Mouse (Mus musculus): ENCODE data around the gene Col4a5.

The Col4a5 gene

GRCm38 (mm10) chrX:141475110-141475509 is at the start of gene Col4a5:
TSS of gene Col4a5 (plus strand) at chrX:141475385.
- DNase-seq = peak; percentile 81

- no peak for DNase-seq
Observed at GRCm38 (mm10) chrX:141436780-141437179, 38.4 kb upstream of the Col4a5 start.

- no peak for DNase-seq
Observed at GRCm38 (mm10) chrX:141439423-141439822, 35.8 kb upstream of the Col4a5 start.

- DNase-seq = no peak
Observed at GRCm38 (mm10) chrX:141447936-141448335, 27.2 kb upstream of the Col4a5 start.

- peak; percentile 15 for DNase-seq
Observed at GRCm38 (mm10) chrX:141473470-141474302, 1.5 kb upstream of the Col4a5 start, which contains the start of gene Col4a6. TSS of gene Col4a6 (minus strand) at chrX:141474076.

GRCm38 (mm10) chrX:141475566-141476327 is 562 bp downstream of the Col4a5 start:
- DNase-seq = peak; percentile 15

- no peak for DNase-seq
Observed at GRCm38 (mm10) chrX:141494545-141494944, 19.4 kb downstream of the Col4a5 start.

- DNase-seq = no peak
Observed at GRCm38 (mm10) chrX:141503125-141503524, 27.9 kb downstream of the Col4a5 start.

- DNase-seq = no peak
Observed at GRCm38 (mm10) chrX:141533447-141533846, 58.3 kb downstream of the Col4a5 start.

GRCm38 (mm10) chrX:141547471-141547870 is 72.3 kb downstream of the Col4a5 start:
- no peak for DNase-seq

- DNase-seq = peak; percentile 4
Observed at GRCm38 (mm10) chrX:141590242-141590641, 115.1 kb downstream of the Col4a5 start.

- DNase-seq = peak; percentile 12
Observed at GRCm38 (mm10) chrX:141721725-141722124, 246.5 kb downstream of the Col4a5 start.

GRCm38 (mm10) chrX:141723936-141724335 is 248.8 kb downstream of the Col4a5 start:
- DNase-seq = peak; percentile 9

- peak; percentile 3 for DNase-seq
Observed at GRCm38 (mm10) chrX:141724391-141724891, 249.3 kb downstream of the Col4a5 start.

- DNase-seq = peak; percentile 2
Observed at GRCm38 (mm10) chrX:141724937-141725918, 250.0 kb downstream of the Col4a5 start, which contains the start of gene Irs4. TSS of gene Irs4 (minus strand) at chrX:141725263.

GRCm38 (mm10) chrX:141729570-141729969 is 254.4 kb downstream of the Col4a5 start:
- no peak for DNase-seq
